Mouse (Mus musculus) kidney, postnatal 25 days (tissue): ENCODE data around the gene Ube4b.
"Not testable (repeated sequence)": the region's sequence is repeated elsewhere in the genome, so short reads cannot be mapped to it uniquely, and the experiment has no call there.

Experiments
- DNase-seq, 2 experiments: peaks; one replicate each; pipeline ENCODE4 v3.0.0; 2021; ENCODE audit warnings: mixed read lengths in 2 of 2

The Ube4b gene

GRCm38 (mm10) chr4:149426325-149427199 is at the start of gene Ube4b:
Gene Ube4b, minus strand, starts transcription at chr4:149426749.
- DNase-seq = peak; percentile 99

- no peak for DNase-seq
Observed at GRCm38 (mm10) chr4:149475096-149475495, 48.5 kb upstream of the Ube4b start.

DNA sequence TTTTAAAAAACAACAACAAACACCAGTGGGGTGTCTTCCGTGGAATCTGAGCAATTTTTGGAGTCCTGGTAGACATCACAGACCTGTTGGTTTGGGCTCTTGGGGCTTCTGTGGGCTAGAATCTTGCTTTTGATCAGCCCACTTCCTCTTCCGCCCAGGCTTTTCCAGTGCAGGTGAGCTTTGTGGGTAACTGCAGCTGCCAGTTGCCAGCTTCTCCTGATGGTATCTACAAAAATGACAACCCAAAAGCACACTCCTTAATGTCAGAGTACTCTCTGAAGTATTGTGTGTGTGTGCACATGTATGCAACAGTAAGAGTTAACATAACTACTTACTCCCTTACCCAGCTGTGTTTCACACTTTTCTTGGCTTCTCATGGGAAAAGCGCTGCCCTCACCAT is 43.0 kb upstream of the Ube4b start:
- DNase-seq = no peak

- peak in 1 of 2 experiments; percentile 34 for DNase-seq
Observed at GRCm38 (mm10) chr4:149463435-149463950, 36.9 kb upstream of the Ube4b start.

DNA sequence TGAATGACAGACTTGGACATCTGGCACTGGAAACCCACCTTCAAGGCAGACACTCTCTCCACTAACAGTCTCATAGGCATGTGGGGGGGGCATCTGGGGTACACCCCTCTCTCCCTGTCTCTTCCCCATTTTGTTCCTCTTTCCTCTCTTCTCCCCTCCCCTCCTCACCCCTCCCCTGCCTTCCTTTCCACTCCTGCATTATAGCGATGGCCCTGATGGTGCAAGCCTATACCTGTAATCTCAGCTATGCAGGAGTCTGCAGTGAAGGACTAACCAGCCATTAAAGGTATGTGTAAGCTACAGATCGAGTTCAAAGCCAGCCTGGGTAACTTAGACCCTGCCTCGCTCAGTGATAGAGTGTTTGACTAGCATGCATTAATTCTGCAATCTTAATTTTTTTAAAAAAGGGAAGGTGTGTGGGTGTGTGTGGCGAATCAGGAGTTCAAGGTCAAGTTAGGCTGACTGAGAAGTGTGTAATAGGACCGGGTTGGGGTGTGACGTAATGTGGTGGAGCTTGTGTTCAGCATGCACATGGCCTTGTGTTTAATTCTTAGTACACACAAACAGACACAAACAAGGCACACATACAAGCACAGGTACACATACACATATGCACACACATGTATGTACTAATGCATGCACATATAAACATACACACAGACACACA is 35.9 kb upstream of the Ube4b start:
- DNase-seq = no peak

- peak; percentile 25 to 66 for DNase-seq
Observed at GRCm38 (mm10) chr4:149461579-149462304, 35.2 kb upstream of the Ube4b start.

DNA sequence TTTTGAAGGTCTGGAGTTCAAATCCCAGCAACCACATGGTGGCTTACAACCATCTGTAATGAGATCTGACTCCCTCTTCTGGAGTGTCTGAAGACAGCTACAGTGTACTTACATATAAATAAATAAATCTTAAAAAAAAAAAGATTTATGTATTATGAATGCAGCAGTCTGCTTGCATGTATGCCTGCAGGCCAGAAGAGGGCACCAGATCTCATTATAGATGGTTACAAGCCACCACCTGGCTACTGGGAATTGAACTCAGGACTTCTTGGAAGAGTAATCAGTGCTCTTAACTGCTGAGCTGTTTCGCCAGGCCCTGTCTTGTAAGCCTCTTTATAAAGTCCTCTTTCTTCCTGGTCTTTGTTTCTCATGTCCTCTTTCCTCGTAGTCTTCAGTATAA is 33.9 kb upstream of the Ube4b start:
- not testable (repeated sequence) for DNase-seq

DNA sequence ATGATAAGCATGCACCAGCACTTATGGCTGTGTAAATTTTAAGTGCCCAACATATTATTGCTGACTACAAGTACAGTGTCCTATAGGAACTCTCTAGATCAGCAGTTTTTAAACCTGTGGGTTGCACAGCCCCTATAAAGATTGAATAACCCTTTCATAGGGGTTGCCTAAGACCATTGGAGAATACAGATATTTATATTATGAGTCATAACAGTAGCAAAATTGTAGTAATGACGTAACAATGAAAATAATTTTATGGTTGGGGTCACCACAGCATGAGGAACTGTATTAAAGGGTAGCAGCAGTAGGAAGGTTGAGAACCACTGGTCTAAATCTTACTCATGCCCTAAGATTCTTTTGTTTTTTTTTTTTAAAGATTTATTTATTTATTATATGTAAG is 32.9 kb upstream of the Ube4b start:
- DNase-seq = no peak

GRCm38 (mm10) chr4:149458526-149458925 is 32.0 kb upstream of the Ube4b start:
- no peak for DNase-seq

DNA sequence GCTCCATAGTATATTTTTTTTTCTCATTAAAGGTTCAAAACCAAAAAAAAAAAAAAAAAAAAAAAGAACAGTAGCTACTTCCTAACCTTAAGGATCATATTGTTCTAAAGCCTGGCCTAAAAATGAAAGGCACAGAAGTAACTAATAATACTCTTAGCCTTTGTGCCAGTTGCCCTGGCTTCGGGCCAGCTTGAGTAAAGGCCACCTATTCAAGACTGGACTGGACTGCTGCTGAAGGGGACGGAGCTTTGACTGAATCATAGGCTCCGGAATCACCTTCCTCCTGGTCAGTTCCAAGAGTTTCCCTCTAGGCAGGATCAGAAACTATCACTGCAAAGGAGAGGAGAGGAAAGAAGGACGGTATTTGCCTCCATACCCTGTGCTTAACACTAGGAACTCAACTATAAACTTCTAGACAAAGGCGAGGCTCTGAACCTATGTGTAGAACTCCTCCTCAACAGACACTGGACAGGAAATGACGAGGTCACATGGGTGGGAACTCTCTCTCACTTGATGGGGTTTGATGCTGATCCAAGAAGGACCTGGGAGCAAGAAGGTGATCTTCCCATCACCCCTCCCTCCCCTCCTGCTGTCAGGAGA is 31.4 kb upstream of the Ube4b start:
- peak; percentile 85 to 89 for DNase-seq

GRCm38 (mm10) chr4:149457163-149457562 is 30.6 kb upstream of the Ube4b start:
- not testable (repeated sequence) for DNase-seq

DNA sequence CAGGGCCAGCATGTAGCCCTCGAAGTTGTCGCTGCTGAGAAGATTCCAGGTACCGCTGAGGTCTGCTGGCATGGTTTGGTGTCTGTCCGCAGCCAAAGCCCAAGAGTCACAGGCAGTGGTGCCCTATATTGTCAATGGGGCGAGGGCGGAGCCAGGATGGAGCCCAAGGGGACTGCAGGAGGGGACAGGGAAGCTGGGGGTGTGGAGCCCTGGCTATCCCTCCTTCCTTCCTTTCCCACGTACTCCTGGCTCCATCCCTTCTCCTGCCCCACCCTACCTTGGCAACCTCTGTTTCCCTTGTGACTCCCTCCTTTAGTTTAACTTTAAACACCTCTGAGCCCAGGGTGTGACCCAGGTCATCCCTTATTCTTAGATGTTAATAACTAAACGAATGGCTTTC is 28.3 kb upstream of the Ube4b start, which contains the start of gene Rbp7:
TSS of gene Rbp7 (minus strand) at position 100 of the 400 bp plus-strand sequence.
- peak; percentile 18 to 37 for DNase-seq

- peak; percentile 25 to 46 for DNase-seq
Observed at GRCm38 (mm10) chr4:149454263-149454662, 27.7 kb upstream of the Ube4b start.

DNA sequence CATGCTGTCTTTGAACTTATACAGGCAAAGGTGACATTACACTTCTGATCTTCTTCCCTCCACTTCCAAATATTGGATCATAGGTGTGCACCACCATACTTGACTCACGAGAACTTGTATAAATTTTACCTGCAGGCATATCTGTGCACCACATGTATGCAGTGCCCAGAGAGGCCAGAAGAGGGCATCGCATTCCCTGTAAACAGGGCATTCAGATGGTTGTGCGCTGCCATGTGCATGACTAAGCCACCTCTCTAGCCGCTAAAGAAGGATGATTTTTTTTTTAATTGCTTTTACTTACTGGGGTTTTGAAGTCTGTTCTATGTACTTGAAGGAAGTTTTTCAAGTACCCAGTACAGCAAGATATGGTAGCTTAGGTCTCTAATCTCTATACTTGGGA is 27.1 kb upstream of the Ube4b start:
- peak; percentile 45 to 72 for DNase-seq

- DNase-seq = no peak
Observed at GRCm38 (mm10) chr4:149450636-149451035, 24.1 kb upstream of the Ube4b start.

DNA sequence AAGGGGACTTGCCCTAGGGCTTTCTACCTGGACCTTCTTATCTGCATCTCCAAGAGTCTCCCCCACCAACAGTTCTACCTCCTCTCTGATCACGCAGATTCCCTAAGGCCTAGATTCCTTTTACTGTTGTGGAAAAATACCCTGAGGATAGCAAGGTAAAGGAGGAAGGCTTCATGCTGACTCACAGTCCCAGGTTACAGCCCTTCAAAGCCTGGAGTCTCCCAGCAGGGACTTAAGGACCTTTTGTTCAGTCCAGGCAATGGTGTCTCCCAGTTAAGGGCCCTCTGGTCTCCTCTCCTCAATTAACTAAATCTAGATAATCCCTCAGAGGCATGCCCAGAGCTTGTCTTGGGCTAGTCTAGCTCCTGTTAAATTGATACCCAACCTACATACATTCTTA is 19.8 kb upstream of the Ube4b start:
- no peak for DNase-seq

DNA sequence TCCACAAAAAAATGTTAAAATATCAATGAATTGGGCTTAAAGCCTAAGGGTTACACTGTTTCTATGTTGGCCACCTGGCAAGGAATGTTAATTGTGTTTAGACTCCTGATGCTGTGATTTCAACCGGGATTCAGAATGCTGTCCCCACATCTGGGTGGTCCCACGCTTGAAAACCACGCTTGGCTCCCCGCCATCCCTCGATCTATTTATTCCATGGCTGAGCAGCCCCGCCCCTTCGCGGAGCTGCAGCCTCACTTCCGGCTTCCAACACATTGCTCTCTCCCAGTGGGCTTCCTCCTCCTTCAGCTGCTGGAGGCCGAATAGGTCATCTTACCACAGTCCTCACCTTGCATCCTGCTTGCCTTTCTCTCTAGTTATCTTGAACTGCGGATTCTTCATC is 19.3 kb upstream of the Ube4b start:
- DNase-seq = peak; percentile 56 to 61

DNA sequence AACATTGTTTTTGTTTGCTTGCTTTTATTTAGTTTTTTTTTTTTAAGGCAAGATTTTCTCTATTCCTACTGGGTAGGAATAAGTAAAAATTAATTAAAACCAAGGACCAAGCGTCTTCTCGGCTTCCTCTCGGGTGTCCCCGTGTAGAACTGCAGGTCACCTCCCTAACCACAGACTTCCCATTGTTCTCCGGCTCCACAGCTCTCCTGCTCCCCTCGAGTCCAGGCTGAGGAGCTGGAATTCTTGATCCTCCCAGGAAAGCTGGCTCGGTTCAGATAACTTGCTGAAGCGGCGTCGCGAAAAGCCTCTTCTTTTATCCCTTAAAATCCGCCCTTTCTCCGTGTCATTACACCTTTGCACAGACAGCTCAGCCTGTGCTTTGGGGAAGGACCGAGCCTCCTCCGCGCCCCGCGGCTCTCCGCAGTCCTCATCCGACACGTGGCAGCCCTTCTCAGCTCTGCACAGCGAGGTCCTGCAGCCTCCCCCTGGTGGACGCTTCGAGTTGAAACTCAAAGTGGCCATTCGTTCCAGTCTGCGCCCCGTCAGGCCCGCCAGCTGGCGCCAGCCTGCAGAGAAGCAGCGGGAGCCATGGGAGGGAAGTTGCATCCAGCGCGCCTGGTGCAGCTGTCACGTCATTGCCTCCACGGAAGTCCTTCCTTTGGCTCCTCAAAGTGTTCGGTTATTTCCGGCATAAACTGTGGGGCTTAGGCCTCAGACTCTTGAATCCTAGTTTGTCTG is 18.6 kb upstream of the Ube4b start:
- DNase-seq = peak; percentile 93 to 95

- DNase-seq = no peak
Observed at GRCm38 (mm10) chr4:149444465-149444864, 17.9 kb upstream of the Ube4b start.

GRCm38 (mm10) chr4:149442436-149442835 is 15.9 kb upstream of the Ube4b start:
- DNase-seq = no peak

DNA sequence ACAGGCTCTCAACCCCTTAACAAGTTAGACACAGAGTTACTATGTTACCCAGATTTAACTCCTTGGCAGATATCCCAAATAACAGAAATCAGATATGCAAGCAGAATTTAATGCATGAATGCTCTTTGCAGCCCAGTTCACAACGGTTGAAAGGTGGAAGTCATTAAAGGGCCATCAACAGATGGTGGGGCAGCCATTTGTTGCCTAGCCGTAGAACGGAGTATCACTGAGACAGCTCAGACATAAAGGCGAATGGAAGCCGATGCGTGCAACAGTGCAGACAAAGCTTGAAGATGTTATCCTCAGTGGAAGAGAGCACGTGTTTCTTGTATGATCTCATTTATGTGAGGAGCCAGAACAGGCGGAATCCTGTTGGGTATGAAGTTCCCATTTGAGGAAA is 14.0 kb upstream of the Ube4b start:
- no peak for DNase-seq

- peak in 1 of 2 experiments; percentile 6 for DNase-seq
Observed at GRCm38 (mm10) chr4:149431887-149432286, 5.3 kb upstream of the Ube4b start.
